Mouse (Mus musculus) left cerebral cortex, adult 9 months (tissue): Measurements from ENCODE around the gene Hif3a.
"Not testable (repeated sequence)": the region's sequence is repeated elsewhere in the genome, so short reads cannot be mapped to it uniquely, and the experiment has no call there.

ENCODE experiments used
- DNase-seq, 2 experiments: peaks; one replicate each; pipeline ENCODE4 v3.0.0; 2022; ENCODE audit warnings: low spot score in 2 of 2

The Hif3a gene

DNA sequence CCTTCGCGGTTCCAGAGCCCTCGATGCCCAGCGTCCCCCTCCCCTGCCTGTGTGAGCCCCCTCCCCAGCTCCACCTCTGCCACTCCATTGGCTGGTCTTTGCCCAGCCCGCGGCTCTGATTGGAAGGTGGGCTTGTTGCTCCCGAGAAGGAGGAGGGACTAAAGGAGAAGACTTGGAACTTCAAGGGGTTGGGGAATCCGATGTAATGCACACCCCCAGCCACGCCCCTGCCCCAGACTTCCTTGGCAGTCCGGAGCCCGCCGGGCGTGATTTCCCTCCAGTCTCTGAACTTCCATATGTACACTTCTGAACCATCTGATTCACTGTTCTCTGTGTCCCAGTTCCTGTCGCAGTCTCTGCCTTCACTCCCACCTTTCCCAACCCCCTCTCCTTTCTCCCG is at the start of gene Hif3a:
Hif3a (minus strand) TSS at position 39 of the 400 bp plus-strand sequence.
- peak in 1 of 2 experiments; percentile 53 for DNase-seq

DNA sequence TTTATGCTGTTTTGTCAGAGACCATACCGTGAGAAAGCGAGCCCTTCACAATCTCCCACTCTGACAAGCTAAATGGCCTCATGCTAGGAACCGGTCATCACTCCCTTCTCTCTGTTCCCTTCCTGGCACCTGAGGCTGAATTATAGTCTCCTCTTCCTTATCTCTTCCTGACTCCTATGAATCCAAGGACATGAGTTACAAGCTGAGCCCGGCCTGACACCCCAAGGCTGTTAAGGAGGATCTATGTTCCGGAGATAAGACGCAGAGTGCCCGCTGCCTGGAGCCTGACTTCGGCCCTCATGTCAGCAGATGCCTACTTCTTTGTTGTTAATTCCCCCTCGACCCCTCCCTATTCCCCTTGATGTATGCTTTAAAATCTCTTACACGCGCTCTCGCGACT is 39.4 kb upstream of the Hif3a start:
- not testable (repeated sequence) for DNase-seq

DNA sequence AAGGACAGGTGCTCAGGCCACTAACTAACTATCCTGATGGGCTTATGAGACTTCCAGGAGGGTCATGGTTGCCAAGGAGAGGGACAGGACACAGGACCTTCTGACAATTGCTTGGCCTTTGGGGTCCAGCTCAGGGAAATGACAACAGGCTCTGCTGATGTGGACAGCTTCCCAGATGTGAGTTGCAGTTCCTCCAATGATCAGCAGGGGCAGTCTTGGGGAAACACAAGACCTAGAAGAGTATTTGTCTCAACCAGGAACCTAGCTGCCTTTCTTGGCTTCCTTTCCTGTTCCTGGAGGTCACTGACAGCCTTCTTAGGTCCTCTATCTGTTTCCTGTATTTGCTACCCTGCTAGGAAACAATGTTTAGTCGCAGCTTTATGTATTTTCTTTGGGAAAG is 29.1 kb upstream of the Hif3a start:
- no peak for DNase-seq

DNA sequence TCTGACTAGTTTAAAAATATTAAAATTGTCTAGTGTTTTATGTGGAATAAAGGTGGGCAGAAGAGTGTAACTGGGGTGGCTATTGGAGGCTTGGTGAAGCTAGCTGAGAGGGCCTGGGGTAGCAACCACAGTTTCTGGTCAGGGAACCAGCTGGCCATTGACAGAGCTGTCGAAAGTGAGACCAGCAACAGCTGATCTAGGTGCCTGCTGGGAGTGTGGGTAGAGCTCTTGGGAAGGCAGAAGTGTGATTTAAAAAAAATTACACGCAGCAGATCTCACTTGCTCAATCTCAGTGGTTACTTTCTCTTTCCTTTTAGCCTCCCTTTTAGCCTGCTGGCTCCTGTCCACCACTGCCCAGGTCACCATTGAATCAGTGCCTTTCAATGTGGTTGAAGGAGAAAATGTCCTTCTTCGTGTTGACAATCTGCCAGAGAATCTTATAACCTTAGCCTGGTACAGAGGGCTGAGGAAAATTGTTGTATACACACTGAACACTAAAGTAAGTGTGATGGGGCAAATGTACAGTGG is 27.9 kb upstream of the Hif3a start:
- no peak for DNase-seq

DNA sequence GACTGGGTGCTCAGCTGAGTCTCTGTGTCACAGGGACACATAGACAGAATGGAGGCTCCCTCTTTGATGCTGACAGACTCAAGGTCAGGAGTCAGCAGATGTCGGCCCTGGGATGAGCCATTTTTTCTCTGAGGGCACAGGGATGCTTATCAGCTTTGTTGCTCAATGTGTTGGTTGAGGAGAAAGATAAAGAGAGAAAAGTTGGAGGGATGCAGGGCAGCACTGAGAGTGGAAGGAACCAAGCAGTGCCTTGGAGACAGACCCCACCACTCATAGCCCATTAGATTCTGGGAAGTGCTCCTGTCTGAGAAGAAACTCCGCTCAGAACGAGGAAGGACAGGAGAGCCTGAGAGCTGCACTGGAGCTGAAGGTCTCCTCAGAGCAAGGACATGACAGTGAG is 25.5 kb upstream of the Hif3a start:
- no peak for DNase-seq

DNA sequence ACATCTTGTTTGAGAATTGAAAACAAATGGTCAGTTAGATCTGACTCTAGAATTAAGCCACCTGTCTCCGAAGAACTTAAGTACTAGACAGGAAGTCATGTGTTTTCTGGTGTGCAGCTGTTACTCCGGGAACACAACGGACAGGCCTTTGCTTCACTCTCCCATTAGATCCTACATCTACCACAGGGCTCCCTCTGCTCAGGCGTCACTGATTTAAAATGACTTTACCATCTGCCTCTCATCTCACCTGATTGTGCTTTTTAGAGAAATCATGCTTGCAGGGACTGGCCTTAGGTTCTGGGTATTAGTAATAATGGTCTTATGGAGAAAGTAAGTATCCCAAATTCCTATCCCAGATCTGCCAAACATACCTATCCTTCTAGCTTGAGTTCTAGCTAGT is 20.5 kb upstream of the Hif3a start:
- DNase-seq = no peak

DNA sequence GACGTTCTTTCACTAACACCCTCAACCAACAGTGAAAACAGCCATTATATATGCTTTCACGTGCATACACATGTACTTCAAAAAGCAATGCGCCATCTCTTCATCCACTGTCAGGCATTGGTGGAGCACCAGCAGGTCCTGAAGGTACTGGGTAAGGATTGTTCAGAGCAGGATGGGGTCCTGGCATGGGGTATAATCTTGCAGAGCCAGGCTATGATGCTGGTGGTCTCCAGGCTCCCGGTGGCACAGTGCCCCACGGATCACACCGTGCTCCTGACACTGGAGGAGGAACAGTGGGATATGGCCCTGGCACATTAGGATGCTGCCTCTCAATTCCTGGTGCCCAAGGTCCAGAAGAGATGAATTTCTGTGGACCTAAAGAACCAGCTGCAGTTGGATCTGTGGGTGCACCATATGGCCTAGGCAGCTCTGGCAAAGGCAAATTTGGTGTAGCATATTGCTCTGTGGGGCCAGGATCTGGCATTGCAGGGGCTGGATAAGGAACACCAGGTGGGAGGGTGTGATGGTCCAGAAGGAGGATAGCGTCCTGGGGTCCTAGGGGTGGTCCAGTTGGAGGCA is 15.9 kb upstream of the Hif3a start:
- no peak for DNase-seq

DNA sequence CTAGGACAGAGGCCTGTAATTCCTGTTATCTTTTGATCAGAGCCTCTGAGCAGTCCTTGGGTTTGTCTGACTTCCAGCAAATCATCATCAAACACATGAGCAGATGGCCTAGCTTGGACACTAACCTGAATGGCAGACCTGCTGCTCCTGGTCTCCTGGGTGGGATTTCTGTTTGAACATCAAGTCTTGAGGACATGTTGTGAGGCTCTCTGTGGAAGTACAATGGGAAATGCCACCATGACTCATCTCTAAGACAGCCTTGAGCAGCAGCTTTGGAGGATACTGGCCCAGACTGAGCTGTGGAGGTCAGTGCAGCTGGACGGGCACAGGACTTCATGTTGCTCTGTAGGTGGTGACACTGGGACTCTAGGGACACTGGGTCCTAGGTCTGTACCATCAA is 14.3 kb upstream of the Hif3a start:
- DNase-seq = no peak

DNA sequence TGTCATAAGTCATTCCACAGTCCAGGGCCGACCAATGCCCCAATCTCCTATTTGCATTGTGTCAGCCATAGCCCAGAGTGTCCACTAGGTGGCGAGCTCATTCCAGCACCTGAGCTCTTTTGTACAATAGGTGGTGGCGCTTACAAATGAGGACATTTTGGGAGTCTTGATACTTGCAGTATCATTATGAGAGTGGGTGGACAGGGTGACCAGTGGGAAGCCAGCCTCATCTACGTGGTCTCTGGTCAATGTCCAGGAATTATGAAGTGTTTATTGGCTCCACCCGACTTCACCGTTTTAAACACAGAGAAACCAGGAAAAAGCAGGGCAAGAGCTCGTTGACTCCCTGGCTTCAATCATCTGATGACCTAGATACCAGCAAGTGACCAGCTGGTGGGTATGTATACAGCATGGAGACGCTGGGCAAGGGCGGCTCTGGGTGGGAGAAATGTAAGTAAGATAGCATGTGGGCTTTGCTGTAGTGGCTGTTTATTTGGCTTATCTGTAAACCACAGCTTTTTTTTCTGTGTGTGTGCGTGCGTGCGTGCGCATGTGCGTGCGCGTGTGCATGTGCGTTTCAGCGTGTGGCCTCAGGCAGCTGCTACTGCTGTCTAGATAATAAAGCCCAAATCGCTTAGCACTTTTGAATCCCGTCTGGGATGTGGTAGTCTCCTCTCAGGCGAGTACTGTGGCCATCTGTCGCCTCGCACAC is 11.8 kb upstream of the Hif3a start, which contains the start of gene Psg16:
Psg16 (plus strand) TSS at position 137 of the 712 bp plus-strand sequence.
- peak in 1 of 2 experiments; percentile 74 for DNase-seq

DNA sequence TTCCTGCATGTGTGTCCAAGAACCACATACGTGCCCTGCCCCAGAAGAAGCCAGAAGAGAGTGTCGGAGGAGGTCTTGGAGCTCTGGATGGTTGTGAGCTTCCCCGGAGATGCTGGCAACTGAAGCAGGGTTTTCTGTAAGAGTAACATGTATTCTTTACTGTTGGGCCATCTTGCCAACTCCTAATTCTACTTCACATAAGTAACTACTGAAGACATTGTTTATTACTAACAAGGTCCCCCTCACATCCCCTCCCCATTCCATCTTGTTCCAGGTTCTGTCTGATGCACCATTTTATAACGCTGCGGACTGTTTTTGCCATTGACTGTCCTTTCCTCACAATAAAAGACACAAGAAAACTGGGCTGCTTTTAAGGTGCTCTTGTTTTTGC is 11.3 kb upstream of the Hif3a start:
- no peak for DNase-seq

DNA sequence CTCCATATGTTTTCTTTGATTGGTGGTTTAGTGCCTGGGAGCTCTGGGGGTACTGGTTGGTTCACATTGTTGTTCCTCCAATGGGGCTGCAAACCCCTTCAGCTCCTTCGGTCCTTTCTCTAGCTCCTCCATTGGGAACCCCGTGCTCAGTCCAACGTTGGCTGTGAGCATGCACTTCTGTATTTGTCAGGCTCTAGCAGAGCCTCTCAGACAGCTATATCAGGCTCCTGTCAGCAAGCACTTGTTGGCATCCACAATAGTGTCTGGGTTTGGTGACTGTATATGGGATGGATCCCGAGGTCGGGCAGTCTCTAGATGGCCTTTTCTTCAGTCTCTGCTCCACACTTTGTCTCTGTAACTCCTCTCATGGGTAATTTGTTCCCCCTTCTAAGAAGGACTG is 5.4 kb upstream of the Hif3a start:
- not testable (repeated sequence) for DNase-seq

DNA sequence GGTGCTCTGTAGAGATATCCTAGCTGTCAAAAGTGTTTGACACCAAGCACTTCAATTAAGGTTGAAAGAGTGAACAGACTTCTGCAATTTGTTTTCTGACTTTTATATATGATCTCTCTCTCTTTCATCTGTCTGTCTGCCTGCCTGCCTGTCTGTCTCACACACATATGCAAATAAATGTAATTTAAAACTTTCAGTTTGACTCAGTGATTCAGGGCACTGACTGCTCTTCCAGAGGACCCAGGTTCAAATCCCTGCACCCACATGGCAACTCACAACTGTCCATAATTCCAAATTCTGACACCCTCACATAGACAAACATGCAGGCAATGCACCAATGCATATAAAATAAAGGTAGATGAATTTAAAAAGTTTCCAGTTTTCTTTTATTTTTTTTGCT is 4.8 kb upstream of the Hif3a start:
- DNase-seq = no peak

DNA sequence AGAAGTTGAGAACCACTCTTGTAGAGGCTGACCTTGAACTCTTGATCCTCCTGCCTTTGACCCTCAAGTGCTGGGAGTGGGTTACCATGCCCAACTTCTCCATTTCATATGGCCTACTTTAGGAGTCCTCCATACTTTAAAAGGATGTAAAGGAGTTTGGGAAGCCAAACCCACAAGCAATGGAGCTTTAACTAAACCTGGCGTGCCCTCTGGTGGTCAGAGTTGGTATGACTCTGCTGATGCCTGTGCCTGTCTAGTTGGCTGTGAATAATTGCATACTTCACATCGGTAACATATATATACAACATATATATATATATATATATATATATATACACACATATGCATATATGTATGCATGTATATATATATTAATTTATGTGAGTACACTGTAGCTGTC is 4.2 kb upstream of the Hif3a start:
- DNase-seq = peak in 1 of 2 experiments; percentile 94

DNA sequence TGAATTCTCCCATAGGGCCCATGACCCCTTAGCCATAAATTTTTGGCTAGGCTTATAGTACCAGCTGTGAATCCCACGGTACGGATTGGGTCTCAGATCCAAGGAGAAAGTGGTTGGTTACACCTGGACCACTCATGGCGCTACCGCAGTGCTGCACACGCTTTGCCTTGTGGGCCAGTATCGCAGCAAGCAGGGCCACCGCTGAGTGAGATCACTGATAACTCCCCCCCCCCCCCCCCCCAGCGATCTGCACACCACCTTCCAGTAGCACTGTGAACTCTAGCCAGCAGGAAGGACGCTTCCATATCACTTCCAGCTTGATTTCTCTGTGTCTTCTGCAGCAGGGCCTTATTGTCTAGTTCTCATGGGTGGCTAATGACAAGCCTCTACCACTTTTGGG is 3.4 kb upstream of the Hif3a start:
- no peak for DNase-seq

DNA sequence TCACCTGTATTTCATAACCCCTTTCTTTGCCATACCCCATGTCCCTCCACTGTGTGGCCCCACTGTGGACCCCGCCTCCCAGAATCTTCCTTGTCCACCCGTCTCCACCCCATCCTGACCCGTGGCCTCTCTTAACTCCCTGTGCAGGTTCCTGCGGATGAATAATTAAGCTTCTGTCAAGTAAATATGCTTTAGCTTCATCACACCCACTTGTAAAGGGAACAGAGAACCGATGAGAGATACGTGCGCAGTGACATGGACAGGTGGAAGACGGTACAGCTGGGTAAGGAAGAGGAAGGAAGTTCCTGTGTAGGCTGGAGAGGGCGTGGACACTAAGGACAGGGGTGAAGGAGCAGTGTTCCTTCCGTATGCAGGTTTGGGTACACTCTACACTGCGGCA is 618 bp upstream of the Hif3a start:
- DNase-seq = no peak

DNA sequence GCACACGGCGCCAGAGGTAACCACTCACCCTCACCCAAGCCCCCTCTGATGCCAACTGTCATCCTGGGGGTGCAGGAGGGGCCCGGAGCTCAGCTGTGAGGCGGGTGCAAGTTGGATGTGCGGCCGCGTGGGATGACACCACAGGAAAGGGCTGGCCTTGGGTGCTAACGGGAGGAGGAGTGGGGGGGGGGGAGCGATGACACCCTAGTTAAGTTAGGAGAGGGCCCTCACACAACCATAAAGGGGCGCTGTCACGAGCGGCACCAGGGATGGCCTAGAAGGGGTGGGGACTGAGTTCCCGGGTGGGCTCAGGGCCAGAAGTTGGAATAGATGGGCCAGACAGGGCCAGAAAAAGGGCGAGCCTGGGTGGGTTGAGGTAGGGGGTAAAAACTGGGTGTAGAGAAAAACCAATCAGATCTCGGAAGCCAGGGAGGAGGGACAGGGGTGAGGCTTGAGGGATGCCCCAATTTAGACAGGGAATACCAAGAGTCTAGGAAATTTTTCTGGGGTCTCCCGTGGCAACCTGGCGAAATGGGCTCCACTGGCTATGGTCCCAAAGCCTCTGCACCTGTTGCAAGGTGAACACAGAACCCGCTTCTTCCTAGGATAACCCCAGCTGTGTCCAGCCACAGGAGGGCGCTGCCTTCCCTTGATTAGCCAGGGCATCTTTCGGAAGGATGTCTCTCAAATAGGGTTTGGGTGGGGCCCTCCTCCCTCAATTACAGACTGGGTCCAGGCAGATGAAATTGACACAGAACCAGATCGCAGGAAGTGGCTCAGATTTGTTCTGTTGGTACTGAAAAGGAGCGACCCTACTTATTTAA is 1.2 kb downstream of the Hif3a start:
- no peak for DNase-seq

DNA sequence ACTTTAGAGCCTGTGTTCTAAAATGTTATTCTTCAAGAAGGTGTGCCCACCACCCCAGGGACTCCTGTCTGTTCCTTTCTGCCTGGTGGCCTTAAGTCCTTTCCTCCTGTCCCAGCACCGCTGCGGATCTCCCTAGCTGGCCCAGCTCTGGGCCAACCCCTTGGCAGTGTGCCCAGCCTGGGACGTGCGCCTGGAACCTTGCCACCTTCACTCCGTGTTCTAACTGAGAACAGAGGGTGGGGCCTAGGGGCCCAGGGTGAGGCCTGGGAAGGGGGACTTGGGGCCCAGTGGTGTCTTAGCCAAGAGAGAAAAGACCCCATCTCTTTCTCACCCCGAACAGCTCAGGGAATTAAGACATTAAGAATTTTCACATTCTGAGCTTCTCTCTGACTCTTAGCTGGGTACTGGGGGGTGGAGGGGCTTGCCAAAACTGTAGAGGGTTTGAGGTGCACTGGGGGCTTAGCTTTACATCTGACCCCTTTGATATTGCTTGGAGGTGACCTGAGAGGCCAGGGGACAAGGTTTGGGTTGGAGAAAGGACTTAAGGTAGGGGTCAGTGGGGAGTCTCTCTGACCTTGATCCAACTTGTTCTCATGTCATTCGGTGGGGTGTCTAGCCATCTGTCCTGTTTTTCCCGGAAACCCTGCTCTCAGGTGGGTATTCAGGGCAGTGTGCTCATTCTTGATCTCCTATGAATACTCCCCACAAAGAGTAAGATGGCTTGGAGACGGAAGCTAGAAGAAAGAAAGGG is 2.0 kb downstream of the Hif3a start:
- peak in 1 of 2 experiments; percentile 86 for DNase-seq

DNA sequence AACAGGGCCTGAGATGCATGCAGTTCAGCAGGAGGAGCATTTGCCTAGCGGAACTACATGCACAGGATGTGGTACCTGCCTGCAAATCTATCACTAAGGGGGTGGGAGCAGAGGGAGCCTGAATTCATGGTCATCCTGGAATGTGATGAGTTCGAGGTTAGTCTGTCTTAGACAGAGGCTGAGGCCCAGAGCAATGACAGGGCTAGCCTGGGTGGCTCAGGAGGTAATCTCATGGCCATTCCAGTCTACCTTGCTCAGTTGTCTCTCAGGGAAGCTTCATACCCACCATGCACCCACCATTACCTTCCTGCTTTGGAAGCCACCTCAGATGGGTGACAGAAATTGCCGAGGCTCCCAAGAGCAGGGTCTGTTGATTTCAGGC is 2.8 kb downstream of the Hif3a start:
- no peak for DNase-seq

DNA sequence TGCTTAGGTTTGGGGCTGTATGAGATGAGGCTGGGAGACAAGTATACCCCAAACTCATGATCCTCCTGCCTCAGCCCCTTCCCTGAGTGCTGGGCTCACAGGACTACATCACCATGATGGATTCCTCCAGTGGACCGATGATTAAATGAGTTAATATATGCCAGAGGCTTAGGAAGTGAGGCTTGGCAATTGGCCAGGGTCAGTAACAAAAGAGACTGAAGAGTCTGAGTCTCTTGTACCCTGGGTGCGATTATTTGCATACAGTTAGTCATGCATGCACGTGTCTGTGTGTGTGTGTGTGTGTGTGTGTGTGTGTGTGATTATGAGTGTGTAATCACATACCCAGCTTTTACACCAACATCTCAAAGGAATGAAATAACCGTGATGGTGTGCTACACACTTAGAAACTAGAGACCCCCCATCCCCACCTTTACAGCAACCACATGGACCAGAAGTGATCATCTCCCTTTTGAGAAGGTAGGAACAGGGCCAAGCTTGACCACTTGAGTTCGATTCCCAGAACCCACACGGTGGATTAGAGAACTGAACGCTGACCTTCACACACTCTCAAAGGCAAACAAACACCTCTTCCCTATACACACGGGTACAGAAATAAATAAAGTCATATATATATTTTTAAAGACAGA is 3.3 kb downstream of the Hif3a start:
- no peak for DNase-seq

DNA sequence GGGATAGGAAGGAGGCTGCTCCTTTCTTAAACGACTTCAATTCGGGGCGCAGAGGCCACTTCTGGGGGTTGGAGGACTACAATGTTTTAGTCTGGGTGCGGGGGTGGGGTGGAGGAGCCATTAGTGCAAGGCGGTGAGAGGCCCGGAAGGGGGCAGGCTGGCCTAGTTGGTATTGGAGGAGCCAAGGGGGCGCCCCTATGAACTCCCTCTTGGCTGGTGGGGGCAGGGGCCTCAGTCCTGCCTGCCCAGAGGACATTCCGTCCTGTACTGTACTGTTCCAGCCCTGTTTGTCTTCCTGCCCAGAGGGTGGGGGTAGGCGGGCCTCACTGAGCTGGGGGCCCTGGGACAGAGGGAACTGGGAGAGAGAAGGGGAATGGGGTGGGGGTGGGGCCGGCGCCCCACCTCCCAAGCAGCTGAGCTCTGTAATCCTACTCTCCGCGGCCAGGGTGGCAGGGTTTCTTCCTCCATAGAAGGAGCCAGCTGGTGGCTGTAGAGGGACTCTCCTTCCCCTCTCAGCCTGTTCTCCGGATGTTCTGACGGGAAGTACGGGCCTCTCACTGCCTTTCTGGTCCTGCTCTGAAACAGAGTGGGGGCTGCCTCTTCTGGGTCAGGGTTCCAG is 4.0 kb downstream of the Hif3a start:
- peak in 1 of 2 experiments; percentile 73 for DNase-seq
